Mouse (Mus musculus): ENCODE results near the gene Zbtb16. TPM values are rescaled to one million over a fixed set of nuclear protein-coding genes. Genes with fewer than 3 reads are reported as not detected.

The Zbtb16 gene
- polyA plus RNA-seq, 1 experiment from 2014 or later, result 6.1 TPM

Other genes with a start within 250 kb of the Zbtb16 start
- gene Nnmt, start 231.1 kb downstream of the Zbtb16 start, polyA plus RNA-seq (2015; fragmentation: Nextera tagmentation; extraction: Ambion mirVana), result 1.2 and 1.4 TPM in 2 replicates
- gene Htr3a, start 74.9 kb upstream of the Zbtb16 start, polyA plus RNA-seq (2015; fragmentation: Nextera tagmentation; extraction: Ambion mirVana), result 5.9 and 6.1 TPM in 2 replicates
- not detected in 2 replicates for gene Htr3b, start 128.8 kb upstream of the Zbtb16 start, polyA plus RNA-seq (2015; fragmentation: Nextera tagmentation; extraction: Ambion mirVana)
- 36.8 and 40.5 TPM in 2 replicates for gene Usp28, start 149.2 kb upstream of the Zbtb16 start, polyA plus RNA-seq (2015; fragmentation: Nextera tagmentation; extraction: Ambion mirVana)
- gene Zw10, start 219.4 kb upstream of the Zbtb16 start, polyA plus RNA-seq (2015; fragmentation: Nextera tagmentation; extraction: Ambion mirVana), result 31.0 and 32.2 TPM in 2 replicates
- 0.98 and 1.8 TPM in 2 replicates for gene Tmprss5, start 245.0 kb upstream of the Zbtb16 start, polyA plus RNA-seq (2015; fragmentation: Nextera tagmentation; extraction: Ambion mirVana)